Mouse (Mus musculus) left cerebral cortex, adult 8-10 months (tissue): ENCODE data around the gene Ccdc27. TPM values are rescaled to one million over a fixed set of nuclear protein-coding genes. Genes with fewer than 3 reads are reported as not detected.

Experiments
- total RNA-seq, 4 experiments: library from RNA; stranded (reverse); gene quantifications; 2 replicates each; pipeline ENCODE4 v1.2.4; 2022

The Ccdc27 gene
- total RNA-seq, 4 experiments from 2014 or later: 0.17 TPM; not detected in 3

Other genes with a start within 250 kb of the Ccdc27 start
- 10 to 100 TPM; 22.8 to 30.7 (median 24.1) TPM for gene A430005L14Rik, start 85.4 kb downstream of the Ccdc27 start, total RNA-seq
- 10 to 100 TPM in 3 of 4 experiments, 1 to 10 TPM in 1; 9.4 to 14.0 (median 11.4) TPM for gene Dffb, start 67.6 kb downstream of the Ccdc27 start, total RNA-seq
- gene Cep104, start 67.5 kb downstream of the Ccdc27 start, total RNA-seq: 10 to 100 TPM; 28.4 to 35.3 (median 32.8) TPM
- gene Lrrc47, start 30.9 kb downstream of the Ccdc27 start, total RNA-seq: 10 to 100 TPM; 55.0 to 72.7 (median 62.6) TPM
- gene Smim1, start 16.4 kb downstream of the Ccdc27 start, total RNA-seq: 10 to 100 TPM; 11.7 to 21.4 (median 16.5) TPM
- under 1 TPM; 0.51 to 0.83 (median 0.64) TPM for gene Trp73, start 97.5 kb upstream of the Ccdc27 start, total RNA-seq
- gene Wrap73, start 99.7 kb upstream of the Ccdc27 start, total RNA-seq: 10 to 100 TPM; 27.0 to 36.1 (median 31.0) TPM
- gene Tprgl, start 118.0 kb upstream of the Ccdc27 start, total RNA-seq: 100 to 1,000 TPM; 167 to 191 (median 180) TPM
- 1 to 10 TPM; 6.2 to 7.9 (median 7.1) TPM for gene Megf6, start 128.1 kb upstream of the Ccdc27 start, total RNA-seq